ENCODE assay signal across 1 mouse cellular context in genomic region chr9:115310346-115311222, GRCm38 (mm10).
TF ChIP-seq lines count a peak whose summit lies in the region.

TSS of gene Stt3b (minus strand) at chr9:115310421.

TF ChIP-seq in MEL, 35 proteins besides CTCF, POLR2A, EP300 and RAD21 (continued from another document):
- TF ChIP-seq ZMIZ1 (IDR thresholded peaks at IDR 0.05; ENCODE audit: low read depth, low read length) (peak; percentile 53), MAFK (IDR thresholded peaks at IDR 0.05; ENCODE audit: borderline replicate concordance, low read depth, low read length) (no peak), TBP (IDR thresholded peaks at IDR 0.05; ENCODE audit: low read depth, low read length) (peak; percentile 58; the same call in 1 of the 2 replicates), POLR2AphosphoS2 (IDR thresholded peaks at IDR 0.05; ENCODE audit: low read length) (peak; percentile 75)
